Mouse (Mus musculus): Measurements from ENCODE around the gene Asic1. TPM values are rescaled to one million over a fixed set of nuclear protein-coding genes. Genes with fewer than 3 reads are reported as not detected.

Asic1 gene
- polyA plus RNA-seq, 1 experiment from 2014 or later: 0.30 TPM

GRCm38 (mm10) chr15:99658437-99658836 lies 11.7 kb upstream of the Asic1 start:
- WGBS (ENCODE audit: insufficient replicate concordance): 26% methylated on average over 2 of the region's 2 CpGs
- H3K4me1 ChIP-seq (ENCODE audit: control insufficient read depth, low read depth, low read length): peaks cover 8% of the 10 kb centered on the region

GRCm38 (mm10) chr15:99661121-99661830 lies 8.9 kb upstream of the Asic1 start:
- WGBS (ENCODE audit: insufficient replicate concordance): 81% methylated on average over 15 of the region's 15 CpGs
- H3K27me3 ChIP-seq (ENCODE audit: control insufficient read depth, insufficient read depth, low read depth, low read length): peaks cover 42% of the 10 kb centered on the region
- H3K27ac ChIP-seq (ENCODE audit: low read length): no peak overlapping the region
- no peaks in the 10 kb centered on the region for H3K36me3 ChIP-seq (ENCODE audit: control insufficient read depth, insufficient read depth)
- no peaks in the 10 kb centered on the region for H3K9me3 ChIP-seq (replicated peaks; ENCODE audit: control insufficient read depth, low read length)
- H3K4me2 ChIP-seq (ENCODE audit: low read depth, low read length): no peak overlapping the region
- H3K4me3 ChIP-seq (ENCODE audit: low read depth, low read length): no peak overlapping the region
- ATAC-seq (ENCODE audit: low read depth): no peak
- H3K9ac ChIP-seq (ENCODE audit: low read depth, low read length): no peak overlapping the region
- peaks cover 27% of the 10 kb centered on the region for H3K4me1 ChIP-seq (ENCODE audit: control insufficient read depth, low read depth, low read length)

More at GRCm38 (mm10) chr15:99658437-99658836, 11.7 kb upstream of the Asic1 start:
- Histone ChIP-seq H3K4me2 (ENCODE audit: low read depth, low read length) (no peak overlapping the region), H3K27ac (ENCODE audit: low read length) (no peak overlapping the region), H3K4me3 (ENCODE audit: low read depth, low read length) (no peak overlapping the region), H3K27me3 (ENCODE audit: control insufficient read depth, insufficient read depth, low read depth, low read length) (peaks cover 55% of the 10 kb centered on the region), H3K9me3 (replicated peaks; ENCODE audit: control insufficient read depth, low read length) (no peaks in the 10 kb centered on the region), H3K36me3 (ENCODE audit: control insufficient read depth, insufficient read depth) (no peaks in the 10 kb centered on the region), H3K9ac (ENCODE audit: low read depth, low read length) (no peak overlapping the region)
- ATAC-seq (ENCODE audit: low read depth): no peak

- no peak overlapping the region for H3K4me2 ChIP-seq (ENCODE audit: low read depth, low read length)
Measured at GRCm38 (mm10) chr15:99662371-99662770, 7.8 kb upstream of the Asic1 start.

GRCm38 (mm10) chr15:99663964-99664599 lies 6.1 kb upstream of the Asic1 start:
- Histone ChIP-seq H3K4me3 (ENCODE audit: low read depth, low read length) (peak overlapping the region; percentile 50), H3K27ac (ENCODE audit: low read length) (no peak overlapping the region)

More at GRCm38 (mm10) chr15:99662371-99662770, 7.8 kb upstream of the Asic1 start:
- no peak overlapping the region for H3K9ac ChIP-seq (ENCODE audit: low read depth, low read length)
- H3K27me3 ChIP-seq (ENCODE audit: control insufficient read depth, insufficient read depth, low read depth, low read length): peaks cover 45% of the 10 kb centered on the region
- no peak overlapping the region for H3K27ac ChIP-seq (ENCODE audit: low read length)
- WGBS (ENCODE audit: insufficient replicate concordance): 13% methylated on average over 7 of the region's 7 CpGs
- peaks cover 27% of the 10 kb centered on the region for H3K4me1 ChIP-seq (ENCODE audit: control insufficient read depth, low read depth, low read length)
- no peak for ATAC-seq (ENCODE audit: low read depth)
- H3K36me3 ChIP-seq (ENCODE audit: control insufficient read depth, insufficient read depth): no peaks in the 10 kb centered on the region
- no peaks in the 10 kb centered on the region; the same call in 1 of the 2 replicates for H3K9me3 ChIP-seq (replicated peaks; ENCODE audit: control insufficient read depth, low read length)
- no peak overlapping the region for H3K4me3 ChIP-seq (ENCODE audit: low read depth, low read length)

GRCm38 (mm10) chr15:99664600-99665451 lies 5.3 kb upstream of the Asic1 start:
- under 1% methylated on average over 36 of the region's 52 CpGs for WGBS (ENCODE audit: insufficient replicate concordance)
- Histone ChIP-seq H3K36me3 (ENCODE audit: control insufficient read depth, insufficient read depth) (no peaks in the 10 kb centered on the region), H3K4me1 (ENCODE audit: control insufficient read depth, low read depth, low read length) (peaks cover 27% of the 10 kb centered on the region), H3K27ac (ENCODE audit: low read length) (no peak overlapping the region), H3K9me3 (replicated peaks; ENCODE audit: control insufficient read depth, low read length) (no peaks in the 10 kb centered on the region; the same call in 1 of the 2 replicates), H3K9ac (ENCODE audit: low read depth, low read length) (peak overlapping the region; percentile 10; the same call in 1 of the 2 replicates), H3K4me3 (ENCODE audit: low read depth, low read length) (peak overlapping the region; percentile 50), H3K4me2 (ENCODE audit: low read depth, low read length) (peak overlapping the region; percentile 63), H3K27me3 (ENCODE audit: control insufficient read depth, insufficient read depth, low read depth, low read length) (peaks cover 66% of the 10 kb centered on the region)
- ATAC-seq (ENCODE audit: low read depth): peak; percentile 98

More at GRCm38 (mm10) chr15:99663964-99664599, 6.1 kb upstream of the Asic1 start:
- H3K27me3 ChIP-seq (ENCODE audit: control insufficient read depth, insufficient read depth, low read depth, low read length): peaks cover 58% of the 10 kb centered on the region
- ATAC-seq (ENCODE audit: low read depth): peak; percentile 59
- H3K36me3 ChIP-seq (ENCODE audit: control insufficient read depth, insufficient read depth): no peaks in the 10 kb centered on the region
- H3K4me2 ChIP-seq (ENCODE audit: low read depth, low read length): peak overlapping the region; percentile 63
- H3K9ac ChIP-seq (ENCODE audit: low read depth, low read length): no peak overlapping the region; the same call in 1 of the 2 replicates
- H3K4me1 ChIP-seq (ENCODE audit: control insufficient read depth, low read depth, low read length): peaks cover 27% of the 10 kb centered on the region
- H3K9me3 ChIP-seq (replicated peaks; ENCODE audit: control insufficient read depth, low read length): no peaks in the 10 kb centered on the region; the same call in 1 of the 2 replicates
- 3% methylated on average over 17 of the region's 17 CpGs for WGBS (ENCODE audit: insufficient replicate concordance)

GRCm38 (mm10) chr15:99667544-99667943 lies 2.6 kb upstream of the Asic1 start:
- 75% methylated on average over 2 of the region's 2 CpGs for WGBS (ENCODE audit: insufficient replicate concordance)
- H3K27me3 ChIP-seq (ENCODE audit: control insufficient read depth, insufficient read depth, low read depth, low read length): peaks cover 80% of the 10 kb centered on the region
- H3K27ac ChIP-seq (ENCODE audit: low read length): no peak overlapping the region
- H3K9ac ChIP-seq (ENCODE audit: low read depth, low read length): no peak overlapping the region
- peaks cover 22% of the 10 kb centered on the region for H3K4me1 ChIP-seq (ENCODE audit: control insufficient read depth, low read depth, low read length)
- no peaks in the 10 kb centered on the region; the same call in 1 of the 2 replicates for H3K9me3 ChIP-seq (replicated peaks; ENCODE audit: control insufficient read depth, low read length)
- no peak overlapping the region for H3K4me2 ChIP-seq (ENCODE audit: low read depth, low read length)
- no peak for ATAC-seq (ENCODE audit: low read depth)
- no peak overlapping the region for H3K4me3 ChIP-seq (ENCODE audit: low read depth, low read length)
- H3K36me3 ChIP-seq (ENCODE audit: control insufficient read depth, insufficient read depth): no peaks in the 10 kb centered on the region

- Histone ChIP-seq H3K4me1 (ENCODE audit: control insufficient read depth, low read depth, low read length) (peaks cover 19% of the 10 kb centered on the region), H3K27me3 (ENCODE audit: control insufficient read depth, insufficient read depth, low read depth, low read length) (peaks cover 87% of the 10 kb centered on the region), H3K4me2 (ENCODE audit: low read depth, low read length) (no peak overlapping the region), H3K27ac (ENCODE audit: low read length) (no peak overlapping the region), H3K9ac (ENCODE audit: low read depth, low read length) (no peak overlapping the region), H3K9me3 (replicated peaks; ENCODE audit: control insufficient read depth, low read length) (no peaks in the 10 kb centered on the region; the same call in 1 of the 2 replicates), H3K4me3 (ENCODE audit: low read depth, low read length) (no peak overlapping the region), H3K36me3 (ENCODE audit: control insufficient read depth, insufficient read depth) (no peaks in the 10 kb centered on the region)
- no peak for ATAC-seq (ENCODE audit: low read depth)
- WGBS (ENCODE audit: insufficient replicate concordance): 5% methylated on average over 12 of the region's 12 CpGs
Measured at GRCm38 (mm10) chr15:99668881-99669280, 1.3 kb upstream of the Asic1 start.

GRCm38 (mm10) chr15:99669392-99669791 lies 776 bp upstream of the Asic1 start:
- WGBS (ENCODE audit: insufficient replicate concordance): 0% methylated on average over 1 of the region's 1 CpGs
- Histone ChIP-seq H3K27me3 (ENCODE audit: control insufficient read depth, insufficient read depth, low read depth, low read length) (peaks cover 90% of the 10 kb centered on the region), H3K27ac (ENCODE audit: low read length) (no peak overlapping the region), H3K4me3 (ENCODE audit: low read depth, low read length) (no peak overlapping the region), H3K4me2 (ENCODE audit: low read depth, low read length) (no peak overlapping the region), H3K4me1 (ENCODE audit: control insufficient read depth, low read depth, low read length) (peaks cover 14% of the 10 kb centered on the region), H3K36me3 (ENCODE audit: control insufficient read depth, insufficient read depth) (no peaks in the 10 kb centered on the region), H3K9me3 (replicated peaks; ENCODE audit: control insufficient read depth, low read length) (no peaks in the 10 kb centered on the region; the same call in 1 of the 2 replicates), H3K9ac (ENCODE audit: low read depth, low read length) (no peak overlapping the region)
- ATAC-seq (ENCODE audit: low read depth): no peak

All from liver, embryonic 16.5 days (tissue).